Mouse (Mus musculus) olfactory bulb, adult 2 months (tissue): Measurements from ENCODE around the gene Cpe.

Experiments used
- CTCF ChIP-seq: fragments of 200-500 bp; IDR thresholded peaks from 2 replicates; pipeline ENCODE4 v1.5.1; 2012; ENCODE audit warnings: low read depth, mild to moderate bottlenecking, low read length, moderate library complexity; ENCODE audit not compliant: insufficient read depth
- POLR2A ChIP-seq: fragments of 200-500 bp; IDR thresholded peaks from 2 replicates; pipeline ENCODE4 v1.6.1; 2012; ENCODE audit warnings: mild to moderate bottlenecking, low read depth, low read length, moderate library complexity; ENCODE audit not compliant: insufficient read depth

- no peak for TF ChIP-seq CTCF
- no peak for TF ChIP-seq POLR2A
Observed at GRCm38 (mm10) chr8:64707481-64707880, 14.6 kb upstream of the Cpe start.
